Mouse (Mus musculus) spleen, adult 2 months (tissue): ENCODE measurements at regions not wholly inside any gene's neighbourhood (a gene's known extent, or its start where the extent isn't known, plus 50 kb on each side); places are given as distances from the start of the nearest gene placed in this dataset.

ENCODE experiments used
- CTCF ChIP-seq: fragments of 200-500 bp; IDR thresholded peaks from 2 replicates; pipeline ENCODE4 v1.5.1; 2011; ENCODE audit warnings: mild to moderate bottlenecking, inconsistent platforms; ENCODE audit not compliant: insufficient read depth, insufficient read length, insufficient replicate concordance; ENCODE audit errors: extremely low read depth
- POLR2A ChIP-seq: fragments of 200-500 bp; IDR thresholded peaks from 2 replicates; pipeline ENCODE4 v1.6.1; 2011; ENCODE audit warnings: low read depth, low read length, inconsistent platforms

DNA sequence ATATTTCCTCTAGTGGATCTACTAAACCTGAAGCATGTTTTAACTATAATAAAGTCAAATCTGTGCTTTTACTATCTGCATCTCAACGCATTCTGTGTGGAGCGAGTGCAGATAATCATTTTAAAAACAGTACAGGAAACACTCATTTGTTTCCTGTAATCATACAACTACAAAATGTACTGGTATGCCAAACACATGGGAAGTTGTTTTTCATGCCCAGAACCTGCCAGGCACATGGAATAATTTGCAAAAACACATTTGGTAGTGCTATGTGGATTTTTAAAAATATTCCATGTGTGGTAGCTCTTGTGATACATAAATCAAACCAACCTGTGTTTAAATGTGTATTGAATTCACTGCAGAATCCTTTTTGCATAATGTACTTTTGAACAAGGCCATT, 1600.5 kb upstream of the Sel1l start:
- TF ChIP-seq CTCF = no peak
- no peak for TF ChIP-seq POLR2A
